Mouse (Mus musculus) limb, embryonic 11.5 days (tissue): ENCODE measurements around the gene Saxo1. TPM values are rescaled to one million over a fixed set of nuclear protein-coding genes. Genes with fewer than 3 reads are reported as not detected.
A peak's percentile ranks its signal among the peaks of the same experiment; 100 is the strongest.

Experiments
- ATAC-seq: fragments of 200-750 bp; cut with Nextera tagmentation; 2 replicates; pipeline ENCODE4 v1.8.0; 2017; ENCODE audit warnings: low read depth; ENCODE audit not compliant: insufficient number of reproducible peaks, low FRiP score, low TSS enrichment
- DNase-seq: peaks from one replicate; pipeline ENCODE4 v3.0.0-alpha.2; 2015; ENCODE audit warnings: low spot score
- H3K27ac ChIP-seq: fragments of 300-500 bp; sonication (generic); replicated peaks from 2 replicates; pipeline ENCODE4 v1.5.1; 2014; ENCODE audit warnings: low read depth, mild to moderate bottlenecking, low read length
- H3K27me3 ChIP-seq: fragments of 300-500 bp; sonication (generic); 2 replicates; pipeline ENCODE4 v1.6.1; 2014; ENCODE audit warnings: mild to moderate bottlenecking, low read length, mixed read lengths; ENCODE audit not compliant: control insufficient read depth, insufficient read depth
- H3K36me3 ChIP-seq: fragments of 300-500 bp; sonication (generic); 2 replicates; pipeline ENCODE4 v1.6.1; 2014; ENCODE audit warnings: mild to moderate bottlenecking, low read length, moderate library complexity, mixed read lengths; ENCODE audit not compliant: control insufficient read depth, insufficient read depth
- H3K4me1 ChIP-seq: fragments of 300-500 bp; sonication (generic); 2 replicates; pipeline ENCODE4 v1.6.1; 2014; ENCODE audit warnings: low read length, mixed read lengths; ENCODE audit not compliant: control insufficient read depth, insufficient read depth
- H3K4me2 ChIP-seq: fragments of 300-500 bp; sonication (generic); 2 replicates; pipeline ENCODE4 v1.6.1; 2014; ENCODE audit warnings: low read depth, mild to moderate bottlenecking, moderate library complexity; ENCODE audit not compliant: severe bottlenecking
- H3K4me3 ChIP-seq: fragments of 300-500 bp; sonication (generic); 2 replicates; pipeline ENCODE4 v1.5.1; 2014; ENCODE audit warnings: low read depth, low read length
- H3K9ac ChIP-seq: fragments of 300-500 bp; sonication (generic); 2 replicates; pipeline ENCODE4 v1.6.1; 2014; ENCODE audit warnings: mild to moderate bottlenecking, low read length
- H3K9me3 ChIP-seq: fragments of 300-500 bp; sonication (generic); 2 replicates; pipeline ENCODE4 v1.6.1; 2016; ENCODE audit warnings: low read length; ENCODE audit not compliant: control insufficient read depth
- WGBS: fragments of 180-500 bp; shearing (Covaris S2); extraction: QIAGEN DNeasy Blood & Tissue Kit; methylation state at CpG from one replicate; pipeline ENCODE4 v1.1.7; 2014; 5-methylcytosine and 5-hydroxymethylcytosine counted together
- polyA plus RNA-seq: library from polyadenylated mRNA; unstranded; fragments of >200 nt; fragmentation: Nextera tagmentation; extraction: Ambion mirVana; gene quantifications from 2 replicates; pipeline ENCODE4 v1.2.1, GENCODE M21; 2014

Saxo1 gene
- polyA plus RNA-seq, 1 experiment from 2014 or later = 0.36 TPM

GRCm38 (mm10) chr4:86574939-86575282, 16.8 kb upstream of the Saxo1 start:
- H3K36me3 ChIP-seq = peaks cover 4% of the 10 kb centered on the region; the same call in 1 of the 2 replicates
- no peaks in the 10 kb centered on the region for H3K27me3 ChIP-seq
- WGBS = 21% methylated on average over 6 of the region's 6 CpGs
- H3K9me3 ChIP-seq = no peaks in the 10 kb centered on the region
- no peak; the same call in 1 of the 2 replicates for ATAC-seq
- H3K9ac ChIP-seq = peak overlapping the region; percentile 96
- no peak for DNase-seq
- peak overlapping the region; percentile 91; the same call in 1 of the 2 replicates for H3K27ac ChIP-seq
- H3K4me2 ChIP-seq = peak overlapping the region; percentile 85; the same call in 1 of the 2 replicates
- H3K4me1 ChIP-seq = peaks cover 7% of the 10 kb centered on the region; the same call in 1 of the 2 replicates
- H3K4me3 ChIP-seq = peak overlapping the region; percentile 89

GRCm38 (mm10) chr4:86561061-86561460, 2.9 kb upstream of the Saxo1 start:
- DNase-seq = no peak
- WGBS = 98% methylated on average over 3 of the region's 3 CpGs
- no peak for ATAC-seq
- Histone ChIP-seq H3K27me3 (no peaks in the 10 kb centered on the region), H3K4me1 (no peaks in the 10 kb centered on the region), H3K4me3 (no peak overlapping the region), H3K27ac (no peak overlapping the region), H3K4me2 (no peak overlapping the region), H3K36me3 (no peaks in the 10 kb centered on the region), H3K9me3 (no peaks in the 10 kb centered on the region), H3K9ac (no peak overlapping the region)

GRCm38 (mm10) chr4:86559006-86559405, 878 bp upstream of the Saxo1 start:
- Histone ChIP-seq H3K4me3 (no peak overlapping the region), H3K9me3 (no peaks in the 10 kb centered on the region), H3K27ac (no peak overlapping the region), H3K9ac (no peak overlapping the region), H3K36me3 (no peaks in the 10 kb centered on the region), H3K4me2 (no peak overlapping the region), H3K27me3 (no peaks in the 10 kb centered on the region), H3K4me1 (no peaks in the 10 kb centered on the region)
- ATAC-seq (no peak), DNase-seq (no peak)
- WGBS = 76% methylated on average over 4 of the region's 4 CpGs

- no peak overlapping the region for H3K27ac ChIP-seq
- no peaks in the 10 kb centered on the region for H3K27me3 ChIP-seq
- H3K36me3 ChIP-seq = no peaks in the 10 kb centered on the region
- no peaks in the 10 kb centered on the region for H3K9me3 ChIP-seq
- H3K4me2 ChIP-seq = no peak overlapping the region
- no peak for ATAC-seq
- 76% methylated on average over 7 of the region's 7 CpGs for WGBS
- no peak overlapping the region for H3K9ac ChIP-seq
- H3K4me1 ChIP-seq = no peaks in the 10 kb centered on the region
- H3K4me3 ChIP-seq = no peak overlapping the region
- no peak for DNase-seq
These were observed 757 bp downstream of the Saxo1 start for GRCm38 (mm10) chr4:86557371-86557770.

- no peak overlapping the region for H3K9ac ChIP-seq
- H3K4me2 ChIP-seq = no peak overlapping the region
- H3K4me1 ChIP-seq = no peaks in the 10 kb centered on the region
- ATAC-seq = no peak
- H3K27me3 ChIP-seq = no peaks in the 10 kb centered on the region
- DNase-seq = no peak
- H3K27ac ChIP-seq = no peak overlapping the region
- no peaks in the 10 kb centered on the region for H3K9me3 ChIP-seq
- WGBS = 29% methylated on average over 6 of the region's 6 CpGs
- no peak overlapping the region for H3K4me3 ChIP-seq
- H3K36me3 ChIP-seq = no peaks in the 10 kb centered on the region
These were observed 3.0 kb downstream of the Saxo1 start for GRCm38 (mm10) chr4:86555035-86555707.

- no peaks in the 10 kb centered on the region for H3K9me3 ChIP-seq
These were observed 9.8 kb downstream of the Saxo1 start for GRCm38 (mm10) chr4:86548332-86548731.

GRCm38 (mm10) chr4:86545615-86546014, 12.5 kb downstream of the Saxo1 start:
- Histone ChIP-seq H3K4me2 (no peak overlapping the region), H3K4me3 (no peak overlapping the region), H3K36me3 (no peaks in the 10 kb centered on the region), H3K27me3 (no peaks in the 10 kb centered on the region), H3K9ac (no peak overlapping the region), H3K4me1 (no peaks in the 10 kb centered on the region), H3K9me3 (no peaks in the 10 kb centered on the region), H3K27ac (no peak overlapping the region)
- DNase-seq (no peak), ATAC-seq (no peak)
- WGBS = 53% methylated on average over 5 of the region's 5 CpGs

More at GRCm38 (mm10) chr4:86548332-86548731, 9.8 kb downstream of the Saxo1 start:
- Histone ChIP-seq H3K9ac (no peak overlapping the region), H3K27me3 (no peaks in the 10 kb centered on the region), H3K27ac (no peak overlapping the region), H3K4me2 (no peak overlapping the region), H3K4me3 (no peak overlapping the region), H3K4me1 (no peaks in the 10 kb centered on the region), H3K36me3 (no peaks in the 10 kb centered on the region)
- WGBS = 83% methylated on average over 9 of the region's 9 CpGs
- DNase-seq (no peak), ATAC-seq (no peak)

- WGBS = 83% methylated on average over 3 of the region's 3 CpGs
- Histone ChIP-seq H3K4me1 (no peaks in the 10 kb centered on the region), H3K4me2 (no peak overlapping the region), H3K36me3 (no peaks in the 10 kb centered on the region), H3K4me3 (no peak overlapping the region), H3K27me3 (no peaks in the 10 kb centered on the region), H3K9me3 (no peaks in the 10 kb centered on the region), H3K27ac (no peak overlapping the region), H3K9ac (no peak overlapping the region)
- DNase-seq = no peak
- no peak for ATAC-seq
These were observed 14.1 kb downstream of the Saxo1 start for GRCm38 (mm10) chr4:86543999-86544398.

GRCm38 (mm10) chr4:86541573-86541972, 16.6 kb downstream of the Saxo1 start:
- DNase-seq (no peak), ATAC-seq (no peak)
- no peaks in the 10 kb centered on the region for H3K4me1 ChIP-seq
- H3K4me2 ChIP-seq = no peak overlapping the region
- no peak overlapping the region for H3K4me3 ChIP-seq
- H3K9me3 ChIP-seq = no peaks in the 10 kb centered on the region
- H3K27me3 ChIP-seq = no peaks in the 10 kb centered on the region
- H3K9ac ChIP-seq = no peak overlapping the region
- H3K27ac ChIP-seq = no peak overlapping the region
- 86% methylated on average over 1 of the region's 1 CpGs for WGBS
- H3K36me3 ChIP-seq = no peaks in the 10 kb centered on the region
